Mouse (Mus musculus) liver, embryonic 14.5 days (tissue): ENCODE measurements at regions not wholly inside any gene's neighbourhood (a gene's known extent, or its start where the extent isn't known, plus 50 kb on each side); places are given as distances from the start of the nearest gene placed in this dataset.

Experiments used
- CTCF ChIP-seq: IDR thresholded peaks from 2 replicates; pipeline ENCODE4 v1.5.1; 2016; ENCODE audit warnings: antibody characterized with exemption, low read depth, control low read depth
- EP300 ChIP-seq: IDR thresholded peaks from 2 replicates; pipeline ENCODE4 v1.6.1; 2016; ENCODE audit warnings: antibody characterized with exemption, low read depth

DNA sequence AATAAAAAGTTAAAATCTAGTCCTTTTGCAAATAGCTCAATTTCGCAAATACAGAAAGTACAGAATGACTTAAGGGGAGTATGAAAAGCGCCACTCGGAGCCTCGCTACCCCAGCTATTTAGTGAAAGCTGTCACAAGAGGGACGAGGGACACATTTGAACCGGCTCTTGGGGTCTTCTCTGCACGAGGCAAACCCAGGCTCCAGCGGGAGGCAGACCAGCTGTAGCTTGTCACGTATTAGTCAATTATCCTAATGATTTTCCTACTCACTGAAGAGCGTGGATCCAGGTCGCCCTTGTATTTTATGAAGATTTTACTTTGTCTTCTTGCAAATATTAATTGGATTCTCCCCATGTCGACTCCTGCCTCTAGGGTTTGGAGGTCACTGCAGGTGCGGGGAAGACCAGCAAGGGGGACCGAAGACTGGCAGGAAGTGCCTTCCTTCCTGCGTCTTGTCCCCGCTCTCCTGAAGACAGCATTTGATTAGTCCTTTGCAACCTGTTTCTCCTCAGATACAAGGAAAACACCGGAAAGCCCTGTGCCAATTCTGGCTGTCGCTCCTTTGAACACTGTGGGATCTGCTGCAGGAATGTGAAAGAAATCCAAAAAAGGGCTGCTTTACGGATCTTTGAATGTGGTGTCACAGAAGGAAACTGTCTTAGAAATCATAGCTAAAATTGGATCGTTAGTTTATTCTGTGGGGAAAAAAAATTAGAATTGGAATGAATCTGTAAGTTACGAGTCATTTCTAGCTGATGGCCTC, 209.1 kb downstream of the Etnk1 start:
- no peak for TF ChIP-seq EP300
- no peak for TF ChIP-seq CTCF
